Mouse (Mus musculus) heart, adult 2 months (tissue): ENCODE results near the gene Palm2. TPM values are rescaled to one million over a fixed set of nuclear protein-coding genes. Genes with fewer than 3 reads are reported as not detected.

Source experiments
- DNase-seq, 2 experiments: peaks; one replicate each; pipeline ENCODE4 v3.0.0; 2021
- H3K27ac ChIP-seq: fragments of 200-600 bp; 2 replicates; pipeline ENCODE4 v1.8.1; 2022
- H3K27me3 ChIP-seq: fragments of 200-500 bp; 2 replicates; pipeline ENCODE4 v1.6.1; 2012; ENCODE audit warnings: mild to moderate bottlenecking, low read length, inconsistent platforms, mixed read lengths; ENCODE audit not compliant: control insufficient read depth, insufficient read depth
- H3K36me3 ChIP-seq: fragments of 200-500 bp; 2 replicates; pipeline ENCODE4 v1.6.1; 2012; ENCODE audit warnings: low read length, inconsistent platforms; ENCODE audit not compliant: control insufficient read depth, insufficient read depth
- H3K4me1 ChIP-seq: fragments of 200-500 bp; 2 replicates; pipeline ENCODE4 v1.6.1; 2011; ENCODE audit warnings: low read length; ENCODE audit not compliant: control insufficient read depth, insufficient read depth
- H3K4me3 ChIP-seq: fragments of 200-600 bp; 2 replicates; pipeline ENCODE4 v1.8.1; 2022
- H3K79me2 ChIP-seq: fragments of 200-500 bp; replicated peaks from 2 replicates; pipeline ENCODE4 v1.6.1; 2012; ENCODE audit warnings: mild to moderate bottlenecking, inconsistent platforms, low read length, moderate library complexity, mixed read lengths; ENCODE audit not compliant: control insufficient read depth, insufficient read depth
- H3K9ac ChIP-seq: fragments of 200-500 bp; 2 replicates; pipeline ENCODE4 v1.6.1; 2012; ENCODE audit warnings: low read depth, mild to moderate bottlenecking, control low read depth, inconsistent platforms, low read length, mixed read lengths
- CTCF ChIP-seq: fragments of 200-600 bp; IDR thresholded peaks from 2 replicates; pipeline ENCODE4 v1.8.1; 2022; ENCODE audit warnings: antibody characterized with exemption, mild to moderate bottlenecking, moderate library complexity
- EP300 ChIP-seq: fragments of 200-500 bp; IDR thresholded peaks from 2 replicates; pipeline ENCODE4 v1.6.1; 2011; ENCODE audit warnings: low read depth, low read length, control low read depth; ENCODE audit not compliant: insufficient read depth
- POLR2A ChIP-seq: fragments of 200-500 bp; IDR thresholded peaks from 2 replicates; pipeline ENCODE4 v1.6.1; 2011; ENCODE audit warnings: mild to moderate bottlenecking, low read depth, low read length, control low read depth; ENCODE audit not compliant: insufficient read depth
- WGBS: fragments of 180-500 bp; shearing (Covaris S2); methylation state at CpG from one replicate; pipeline ENCODE4 v1.1.7; 2018; 5-methylcytosine and 5-hydroxymethylcytosine counted together
- intact Hi-C: fragments of 180-260 bp; cut with DNase I; formaldehyde crosslinking; loops from one replicate; pipeline ENCODE4 v1.15.1; 2025
- polyA plus RNA-seq: library from polyadenylated mRNA; depleted of rRNA; stranded (reverse); fragments of >200 nt; gene quantifications from 2 replicates; pipeline ENCODE4 v1.2.3, GENCODE M21; 2012
- total RNA-seq, 2 experiments: library from RNA; stranded (reverse); gene quantifications; 2 replicates each; pipeline ENCODE4 v1.2.3; 2021

The Palm2 gene
- total and polyA plus RNA-seq, 3 experiments = 0.33 to 13.2 (median 9.9) TPM

DNA sequence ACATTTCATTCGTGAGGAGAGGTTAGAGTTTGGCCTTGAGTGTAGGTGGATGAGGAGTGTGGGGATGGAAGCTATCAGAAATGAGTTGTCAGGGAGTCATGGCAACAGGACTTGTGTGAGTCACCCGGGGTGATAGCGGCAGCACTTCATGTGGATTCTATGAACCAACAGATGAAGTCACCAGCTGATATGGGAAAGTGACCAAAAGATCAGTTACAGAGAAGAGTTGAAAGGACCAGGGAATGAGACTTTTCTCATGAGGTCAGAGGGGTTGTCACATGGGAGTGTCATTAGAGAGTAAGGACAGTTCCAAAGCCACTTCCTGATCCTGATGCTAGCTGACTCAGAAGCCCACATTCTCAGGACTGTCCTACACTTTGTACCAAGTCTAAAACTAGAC lies 172.2 kb downstream of the Palm2 start:
- peaks cover 2% of the 10 kb centered on the region; the same call in 1 of the 2 replicates for H3K36me3 ChIP-seq
- DNase-seq = peak in 1 of 2 experiments; percentile 46
- TF ChIP-seq EP300 (no peak), CTCF (no peak), POLR2A (no peak)
- H3K4me3 ChIP-seq = no peak overlapping the region
- intact Hi-C loops = loop anchor here (5.0 kb wide), 3 partner anchors 61 to 234 kb away; no protein-coding TSS in a partner anchor
- H3K4me1 ChIP-seq = peaks cover 8% of the 10 kb centered on the region
- peak overlapping the region; percentile 55; the same call in 1 of the 2 replicates for H3K27ac ChIP-seq
- H3K9ac ChIP-seq = no peak overlapping the region
- H3K79me2 ChIP-seq = peaks cover 2% of the 10 kb centered on the region; the same call in 1 of the 2 replicates
- H3K27me3 ChIP-seq = no peaks in the 10 kb centered on the region
- WGBS = 15% methylated on average over 3 of the region's 3 CpGs

DNA sequence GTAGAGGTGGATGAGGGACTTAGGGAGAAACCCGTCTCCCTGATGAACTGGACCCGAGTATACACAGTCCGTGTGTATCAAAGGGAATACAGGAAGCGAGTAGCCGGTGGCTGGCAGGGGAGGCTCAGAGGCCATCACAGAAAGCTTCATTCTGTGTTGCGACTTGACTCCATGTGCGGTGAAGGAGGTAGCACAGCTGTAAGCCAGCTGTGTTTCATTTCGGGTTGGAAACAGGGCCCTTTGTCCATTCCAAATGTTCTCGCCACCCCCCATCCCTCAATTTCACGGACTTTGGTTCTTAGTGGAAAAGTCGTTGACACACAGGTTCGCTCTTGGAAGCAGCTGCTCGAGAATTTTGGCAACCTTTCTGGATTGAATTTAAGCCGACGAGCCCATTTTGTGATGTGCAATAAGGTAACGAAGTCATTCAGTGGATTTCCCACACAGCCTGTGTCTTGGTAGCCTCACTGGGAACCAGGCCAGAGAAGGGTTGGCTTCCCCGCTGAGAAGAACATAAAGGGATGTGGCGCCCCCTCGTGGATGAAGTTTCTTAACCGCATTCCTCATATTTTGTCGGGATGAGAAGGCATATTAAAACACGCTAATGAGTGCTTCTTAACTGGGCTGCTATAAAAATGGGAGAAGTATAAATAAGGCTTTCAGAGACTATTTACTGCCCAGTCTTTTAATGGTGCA lies 173.3 kb downstream of the Palm2 start:
- peak; percentile 83 to 88 for DNase-seq
- Histone ChIP-seq H3K27me3 (no peaks in the 10 kb centered on the region), H3K9ac (peak overlapping the region; percentile 6; the same call in 1 of the 2 replicates), H3K36me3 (peaks cover 2% of the 10 kb centered on the region; the same call in 1 of the 2 replicates), H3K27ac (peak overlapping the region; percentile 55; the same call in 1 of the 2 replicates), H3K79me2 (peaks cover 2% of the 10 kb centered on the region; the same call in 1 of the 2 replicates), H3K4me1 (peaks cover 10% of the 10 kb centered on the region), H3K4me3 (no peak overlapping the region)
- no peak for TF ChIP-seq POLR2A
- peak; percentile 79 for TF ChIP-seq CTCF
- TF ChIP-seq EP300 = peak; percentile 40; the same call in 1 of the 2 replicates
- intact Hi-C loops = loop anchor here (5.0 kb wide), 3 partner anchors 60 to 235 kb away; no protein-coding TSS in a partner anchor
- 29% methylated on average over 22 of the region's 22 CpGs for WGBS

DNA sequence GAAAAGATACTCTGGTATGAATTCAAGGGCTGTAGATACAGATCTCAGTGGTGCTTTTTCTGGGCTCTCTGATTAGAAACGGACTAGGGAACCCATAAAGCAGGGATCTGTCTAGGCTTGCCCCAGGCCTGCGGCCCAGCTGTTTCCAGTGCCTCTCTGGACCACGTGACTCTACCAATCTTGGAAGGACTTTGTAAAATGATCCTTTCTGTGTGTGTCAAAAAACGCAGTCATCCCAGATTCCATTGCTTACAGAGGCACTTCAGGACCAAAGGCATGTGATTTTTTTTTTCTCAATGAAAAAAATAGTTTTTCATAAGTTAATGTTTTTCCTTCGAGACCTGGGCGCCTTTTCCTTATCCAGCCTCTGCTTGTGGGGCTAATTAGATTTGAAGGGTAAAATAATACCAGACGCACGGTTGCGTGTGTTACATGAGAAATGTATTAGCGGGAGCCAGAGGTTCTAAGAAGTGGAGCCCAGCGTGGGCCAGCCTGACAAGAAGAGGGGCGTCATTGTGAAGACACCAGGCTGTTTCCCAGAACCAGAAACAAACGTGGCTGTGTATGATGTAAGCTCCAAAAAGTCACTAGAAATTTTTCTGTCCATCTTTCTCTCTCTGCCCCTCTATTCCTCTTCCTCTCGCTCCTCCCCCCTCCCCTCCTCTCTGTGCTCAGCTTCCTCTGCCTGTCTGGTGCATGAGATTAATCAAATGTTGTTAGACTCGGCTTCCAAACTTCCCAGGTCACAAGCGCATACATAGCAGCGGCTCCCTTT lies 177.4 kb downstream of the Palm2 start:
- intact Hi-C loops = no loop called here
- WGBS = 50% methylated on average over 17 of the region's 17 CpGs
- Histone ChIP-seq H3K27me3 (no peaks in the 10 kb centered on the region), H3K79me2 (peaks cover 5% of the 10 kb centered on the region; the same call in 1 of the 2 replicates), H3K27ac (peak overlapping the region; percentile 33), H3K4me1 (peaks cover 8% of the 10 kb centered on the region), H3K4me3 (no peak overlapping the region), H3K9ac (no peak overlapping the region), H3K36me3 (no peaks in the 10 kb centered on the region)
- DNase-seq = no peak
- TF ChIP-seq POLR2A (no peak), EP300 (no peak), CTCF (no peak)

DNA sequence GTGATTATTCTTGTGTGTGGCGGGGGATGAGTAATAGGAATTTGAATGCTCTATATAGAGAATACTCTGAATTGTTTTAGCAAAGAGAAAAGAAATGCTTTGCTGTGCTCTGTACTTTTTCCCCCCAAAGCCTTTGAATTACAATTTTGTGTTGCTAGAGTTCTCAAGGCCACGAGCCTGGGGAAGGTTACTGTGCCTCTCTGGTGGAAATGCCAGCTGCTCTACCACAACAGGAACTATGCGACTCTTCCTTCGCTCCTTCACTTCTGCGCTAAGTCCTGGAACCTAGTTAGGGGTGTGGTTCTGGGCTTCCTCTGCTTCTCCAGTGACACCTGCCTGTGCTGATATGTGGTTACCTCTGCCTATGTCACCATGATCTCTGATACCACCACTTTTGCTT lies 178.7 kb downstream of the Palm2 start:
- 69% methylated on average over 5 of the region's 5 CpGs for WGBS
- intact Hi-C loops = no loop called here
- H3K36me3 ChIP-seq = no peaks in the 10 kb centered on the region
- peaks cover 5% of the 10 kb centered on the region; the same call in 1 of the 2 replicates for H3K79me2 ChIP-seq
- H3K27me3 ChIP-seq = no peaks in the 10 kb centered on the region
- no peak overlapping the region for H3K27ac ChIP-seq
- H3K9ac ChIP-seq = no peak overlapping the region
- TF ChIP-seq CTCF (no peak), POLR2A (no peak), EP300 (no peak)
- no peak overlapping the region for H3K4me3 ChIP-seq
- no peak for DNase-seq
- peaks cover 6% of the 10 kb centered on the region for H3K4me1 ChIP-seq

DNA sequence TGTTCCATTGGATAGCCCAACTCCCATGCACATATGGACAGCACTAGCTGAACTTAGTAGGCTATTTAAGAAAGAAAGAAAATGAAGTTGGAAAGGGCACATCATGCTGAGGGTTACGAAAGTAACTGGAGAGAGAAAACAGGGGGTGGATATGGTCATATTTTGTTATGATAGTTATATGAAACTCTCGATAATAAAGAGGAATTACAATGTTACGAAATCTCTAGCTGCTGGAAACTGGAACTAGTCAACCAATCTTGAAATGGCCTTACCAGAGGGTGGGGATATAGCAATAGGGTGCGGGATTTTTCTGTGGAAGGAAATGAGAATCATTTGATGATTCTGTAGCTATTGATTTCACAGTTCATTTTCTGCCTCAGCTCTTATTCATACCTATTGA lies 180.6 kb downstream of the Palm2 start:
- H3K4me3 ChIP-seq = no peak overlapping the region
- WGBS = 85% methylated on average over 4 of the region's 4 CpGs
- no peak overlapping the region for H3K9ac ChIP-seq
- H3K36me3 ChIP-seq = no peaks in the 10 kb centered on the region
- TF ChIP-seq POLR2A (no peak), EP300 (no peak), CTCF (no peak)
- intact Hi-C loops = no loop called here
- no peaks in the 10 kb centered on the region for H3K27me3 ChIP-seq
- H3K4me1 ChIP-seq = peaks cover 6% of the 10 kb centered on the region
- H3K27ac ChIP-seq = no peak overlapping the region
- no peak for DNase-seq
- peaks cover 5% of the 10 kb centered on the region; the same call in 1 of the 2 replicates for H3K79me2 ChIP-seq
